Mouse (Mus musculus): ENCODE data around the gene Cnksr1.
A peak's percentile ranks its signal among the peaks of the same experiment; 100 is the strongest.

The Cnksr1 gene

DNA sequence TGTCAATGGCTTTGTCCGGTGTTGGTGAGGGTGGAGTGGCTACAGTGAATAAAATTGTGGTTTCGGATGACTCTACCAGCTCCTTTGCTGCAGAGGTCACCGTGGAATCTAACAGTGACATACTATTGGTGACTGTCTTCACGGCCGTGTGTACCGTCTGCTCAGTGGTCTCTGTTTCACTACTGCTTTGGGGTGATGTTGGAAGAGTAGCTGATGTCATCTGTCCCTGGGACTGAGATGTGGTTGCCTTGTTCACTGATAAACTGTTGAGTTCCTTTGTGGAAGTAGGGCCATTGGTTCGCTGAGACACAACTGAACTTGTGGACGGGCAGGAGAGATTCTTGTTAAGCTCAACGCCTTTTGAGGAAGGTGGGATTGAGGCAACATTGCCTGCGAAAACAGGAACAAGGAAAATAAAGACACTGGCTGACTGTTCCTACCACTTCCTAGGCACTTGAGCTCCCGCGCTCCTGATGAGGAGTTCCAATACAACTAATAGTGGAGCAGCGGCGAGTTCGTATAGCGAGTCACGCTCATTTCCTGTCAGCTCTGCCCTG lies 34.8 kb downstream of the Cnksr1 start:
- DNase-seq (ENCODE audit: low spot score) = no peak

- DNase-seq (ENCODE audit: low spot score) = no peak
These were observed 35.3 kb downstream of the Cnksr1 start, which contains the start of gene Gm7534 for GRCm38 (mm10) chr4:134202904-134203303. Gene Gm7534, minus strand, starts transcription at chr4:134203004.

GRCm38 (mm10) chr4:134199371-134199770 lies 38.8 kb downstream of the Cnksr1 start:
- DNase-seq (ENCODE audit: low spot score) = no peak

GRCm38 (mm10) chr4:134186268-134186667 lies 51.9 kb downstream of the Cnksr1 start:
- peak; percentile 10 for DNase-seq (ENCODE audit: low spot score)

- no peak for DNase-seq (ENCODE audit: low spot score)
These were observed 52.6 kb downstream of the Cnksr1 start for GRCm38 (mm10) chr4:134185569-134185968.

DNA sequence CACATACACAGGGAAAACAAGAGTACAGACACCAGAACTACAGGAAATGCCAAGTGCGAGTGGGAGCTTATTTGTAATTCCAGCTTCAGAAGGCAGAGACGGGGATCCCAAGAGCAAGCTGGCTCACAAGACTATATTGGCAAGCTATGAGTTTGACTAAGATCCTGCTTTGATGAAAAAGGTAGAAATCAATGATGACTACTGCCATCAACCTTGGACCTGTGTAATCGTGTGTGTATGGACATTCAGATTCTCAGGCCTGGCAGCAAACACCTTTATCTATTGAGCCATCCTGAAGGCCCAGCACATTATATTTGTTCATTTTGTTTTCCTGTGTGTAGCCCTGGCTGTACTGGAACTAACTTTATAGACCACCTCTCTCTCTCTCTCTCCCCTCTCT lies 54.5 kb downstream of the Cnksr1 start:
- DNase-seq (ENCODE audit: low spot score) = no peak

GRCm38 (mm10) chr4:134181825-134182224 lies 56.4 kb downstream of the Cnksr1 start:
- no peak for DNase-seq (ENCODE audit: low spot score)

GRCm38 (mm10) chr4:134181112-134181511 lies 57.1 kb downstream of the Cnksr1 start:
- DNase-seq (ENCODE audit: low spot score) = no peak

Measured in T-cell, adult 2 months (primary cell).